Mouse (Mus musculus) erythroblast, embryonic 14.5 days (primary cell): ENCODE results near the gene Chst5.

Experiments used
- GATA1 ChIP-seq: IDR thresholded peaks from 2 replicates; pipeline ENCODE4 v1.6.1; 2012; ENCODE audit warnings: low read length, inconsistent platforms, mixed read lengths
- TAL1 ChIP-seq: IDR thresholded peaks from 3 replicates; pipeline ENCODE4 v1.6.1; 2012; ENCODE audit warnings: low read length, inconsistent platforms, mixed read lengths

- TF ChIP-seq GATA1 (no peak), TAL1 (no peak)
Observed at GRCm38 (mm10) chr8:111937184-111937583, 26.9 kb upstream of the Chst5 start.
